Mouse (Mus musculus): ENCODE data around the gene Shpk. TPM values are rescaled to one million over a fixed set of nuclear protein-coding genes. Genes with fewer than 3 reads are reported as not detected.

Shpk gene
- total RNA-seq (2023): 6.1 TPM

GRCm38 (mm10) chr11:73199230-73199712 lies at the start of gene Shpk:
Gene Shpk, plus strand, starts transcription at chr11:73199460.

DNA sequence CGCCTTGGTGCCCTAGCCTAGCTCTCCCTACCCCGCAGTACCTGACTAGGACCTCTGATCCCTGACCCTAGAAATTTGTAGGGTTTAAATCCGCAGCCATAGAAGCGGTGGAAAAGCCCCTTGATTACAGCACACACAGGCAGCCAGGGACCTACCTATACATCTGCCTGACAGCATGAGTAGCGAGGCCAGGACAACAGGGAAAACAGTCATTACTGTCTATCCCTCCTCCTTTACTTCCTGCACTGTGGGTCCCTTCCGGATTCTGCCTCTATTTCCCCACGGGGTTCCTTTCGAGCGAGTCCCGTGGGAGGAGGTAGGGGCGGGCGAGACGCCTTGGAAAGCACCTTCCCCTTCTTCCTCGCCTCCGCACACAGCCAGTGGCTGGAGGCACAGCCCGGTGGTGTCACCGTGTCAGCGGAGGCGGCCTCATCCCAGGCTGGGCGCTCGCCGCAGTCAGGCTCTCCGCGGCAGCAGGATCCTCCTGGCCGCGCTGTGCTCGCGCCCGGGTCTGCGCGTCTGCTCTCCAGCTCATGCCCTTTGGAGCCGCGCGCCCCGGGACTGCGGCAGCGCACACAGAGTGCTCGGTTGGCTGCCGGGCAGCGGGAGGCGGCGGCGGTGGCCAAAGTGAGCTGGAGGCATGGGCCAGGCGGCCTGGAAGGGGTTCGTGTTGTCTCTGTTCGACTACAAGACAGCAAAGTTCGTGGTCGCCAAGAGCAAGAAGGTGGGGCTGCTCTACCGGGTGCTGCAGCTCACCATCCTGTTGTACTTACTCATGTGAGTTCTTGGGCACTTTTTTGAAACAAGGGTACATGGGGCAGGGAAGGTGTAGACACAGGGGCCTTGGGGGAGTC lies 39.1 kb upstream of the Shpk start, which contains the start of gene P2rx5:
Gene P2rx5, plus strand, starts transcription at position 465 of the 854 bp plus-strand sequence.

GRCm38 (mm10) chr11:73176608-73177508 lies 22.4 kb upstream of the Shpk start, which contains the start of the genes Emc6 and Tax1bp3:
Gene Emc6, minus strand, starts transcription at chr11:73177037.
Gene Tax1bp3, plus strand, starts transcription at chr11:73177083.

GRCm38 (mm10) chr11:73198603-73199229 lies 544 bp upstream of the Shpk start, which contains the start of gene Ctns:
Gene Ctns, minus strand, starts transcription at chr11:73199042.

GRCm38 (mm10) chr11:73233992-73234391 lies 34.7 kb downstream of the Shpk start, which contains the start of gene Trpv1:
Gene Trpv1, plus strand, starts transcription at chr11:73234292.

GRCm38 (mm10) chr11:73267267-73267666 lies 68.0 kb downstream of the Shpk start, which contains the start of gene Trpv3:
Gene Trpv3, plus strand, starts transcription at chr11:73267388.

Other genes starting within 250 kb of the Shpk start
- 246 TPM for gene Atp2a3, start 238.3 kb upstream of the Shpk start, total RNA-seq (2023)
- 1.7 TPM for gene P2rx1, start 200.4 kb upstream of the Shpk start, total RNA-seq (2023)
- gene Camkk1, start 180.5 kb upstream of the Shpk start, total RNA-seq (2023): 3.6 TPM
- gene Ncbp3, start 151.7 kb upstream of the Shpk start, total RNA-seq (2023): 23.8 TPM
- gene Itgae, start 108.9 kb upstream of the Shpk start, total RNA-seq (2023): 1.4 TPM
- 2.1 TPM for gene Haspin, start 61.2 kb upstream of the Shpk start, total RNA-seq (2023)
- not detected for gene P2rx5, start 39.0 kb upstream of the Shpk start, total RNA-seq (2023)
- 50.9 TPM for gene Emc6, start 22.4 kb upstream of the Shpk start, total RNA-seq (2023)
- gene Tax1bp3, start 22.4 kb upstream of the Shpk start, total RNA-seq (2023): 7.9 TPM
- gene Ctns, start 418 bp upstream of the Shpk start, total RNA-seq (2023): 22.3 TPM
- not detected for gene Trpv1, start 34.8 kb downstream of the Shpk start, total RNA-seq (2023)
- not detected for gene Trpv3, start 67.9 kb downstream of the Shpk start, total RNA-seq (2023)
- 1.2 TPM for gene Aspa, start 130.1 kb downstream of the Shpk start, total RNA-seq (2023)
- gene Gm49340, start 130.3 kb downstream of the Shpk start, total RNA-seq (2023): not detected
- gene Spata22, start 130.3 kb downstream of the Shpk start, total RNA-seq (2023): not detected
- not detected for gene Olfr20, start 151.3 kb downstream of the Shpk start, total RNA-seq (2023)
- gene Olfr376, start 171.8 kb downstream of the Shpk start, total RNA-seq (2023): not detected
- not detected for gene Olfr1, start 200.2 kb downstream of the Shpk start, total RNA-seq (2023)
- gene Olfr378, start 229.0 kb downstream of the Shpk start, total RNA-seq (2023): not detected